Mouse (Mus musculus): Measurements from ENCODE around the gene Col4a3. TPM values are rescaled to one million over a fixed set of nuclear protein-coding genes. Genes with fewer than 3 reads are reported as not detected.

The Col4a3 gene
- polyA plus RNA-seq, 1 experiment from 2014 or later = 0.07 TPM

- no peak for DNase-seq (ENCODE audit: low spot score)
- no peak overlapping the region for H3K27ac ChIP-seq (replicated peaks)
- no peaks in the 10 kb centered on the region for H3K9me3 ChIP-seq (replicated peaks)
- 82% methylated on average over 5 of the region's 5 CpGs for WGBS
- H3K27me3 ChIP-seq (ENCODE audit: low read depth, poor library complexity, severe bottlenecking) = no peaks in the 10 kb centered on the region
- no peaks in the 10 kb centered on the region for H3K4me1 ChIP-seq
- no peak overlapping the region for H3K4me3 ChIP-seq
- no peaks in the 10 kb centered on the region for H3K36me3 ChIP-seq
Measured at GRCm38 (mm10) chr1:82618001-82618400, 31.3 kb downstream of the Col4a3 start.

DNA sequence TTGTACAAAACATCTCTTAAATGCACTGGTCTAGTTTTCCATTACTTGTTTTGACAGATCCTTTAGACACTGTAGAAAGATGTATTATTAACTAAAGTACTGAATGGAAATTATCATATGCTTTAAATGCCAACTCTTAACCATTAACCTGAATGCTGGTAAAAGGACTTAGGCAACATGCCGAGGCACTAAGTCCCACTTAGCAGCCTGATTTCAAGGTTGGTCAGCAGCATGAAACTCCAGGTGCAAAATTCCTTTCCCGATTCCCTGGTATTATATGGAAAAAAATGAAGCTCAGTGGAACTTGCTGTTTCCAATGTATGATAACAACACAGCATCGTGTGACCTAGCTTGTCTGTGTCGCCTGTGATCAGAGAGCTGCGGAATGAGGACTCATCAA lies 31.9 kb downstream of the Col4a3 start:
- no peak for DNase-seq (ENCODE audit: low spot score)
- Histone ChIP-seq H3K36me3 (no peaks in the 10 kb centered on the region), H3K27ac (replicated peaks) (no peak overlapping the region), H3K4me3 (no peak overlapping the region), H3K9me3 (replicated peaks) (no peaks in the 10 kb centered on the region), H3K4me1 (no peaks in the 10 kb centered on the region), H3K27me3 (ENCODE audit: low read depth, poor library complexity, severe bottlenecking) (no peaks in the 10 kb centered on the region)
- WGBS = 90% methylated on average over 5 of the region's 5 CpGs

DNA sequence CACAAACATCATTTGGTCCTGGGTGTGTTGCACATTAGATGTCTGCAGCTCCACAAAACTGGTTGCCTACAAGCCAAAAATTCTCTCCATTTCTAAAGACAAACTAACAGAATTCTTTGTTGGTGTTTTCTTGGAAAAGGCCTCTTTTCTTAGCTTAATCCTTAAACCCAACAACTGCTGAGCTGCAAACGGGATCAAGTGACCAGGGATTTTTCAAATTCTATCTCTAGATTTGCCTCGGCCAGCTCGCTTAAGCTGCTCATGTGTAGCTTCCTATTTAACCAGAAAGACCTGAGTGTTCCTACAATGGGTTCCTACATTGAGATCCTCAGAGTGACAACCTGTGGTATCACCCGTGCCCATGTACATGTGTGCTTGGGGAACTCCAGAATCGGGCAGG lies 33.3 kb downstream of the Col4a3 start:
- WGBS = 73% methylated on average over 5 of the region's 5 CpGs

DNA sequence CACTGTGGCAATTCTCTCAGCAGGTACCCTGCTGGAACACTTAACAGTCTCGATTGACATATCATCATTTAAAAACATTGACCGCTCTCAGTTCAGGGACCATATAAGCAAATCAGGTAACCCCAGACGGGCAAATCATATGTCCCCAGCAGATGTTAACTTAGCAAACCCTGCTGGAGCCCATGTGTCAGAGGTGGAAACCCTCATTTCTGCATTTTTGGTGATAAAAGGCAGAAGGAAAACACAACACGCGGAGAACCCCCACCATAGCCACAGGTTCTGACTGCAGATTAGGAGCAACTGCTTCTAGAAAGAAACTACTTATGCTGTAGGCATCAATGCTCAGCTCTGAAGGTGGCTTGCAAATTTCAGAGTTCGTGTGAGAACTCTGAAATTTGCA lies 38.2 kb downstream of the Col4a3 start:
- 78% methylated on average over 6 of the region's 6 CpGs for WGBS
- no peak for DNase-seq (ENCODE audit: low spot score)
- no peaks in the 10 kb centered on the region for H3K27me3 ChIP-seq (ENCODE audit: low read depth, poor library complexity, severe bottlenecking)
- no peak overlapping the region for H3K4me3 ChIP-seq
- no peaks in the 10 kb centered on the region for H3K36me3 ChIP-seq
- no peak overlapping the region for H3K27ac ChIP-seq (replicated peaks)
- H3K9me3 ChIP-seq (replicated peaks) = no peaks in the 10 kb centered on the region
- no peaks in the 10 kb centered on the region for H3K4me1 ChIP-seq

More for the DNA sequence above, 33.3 kb downstream of the Col4a3 start:
- Histone ChIP-seq H3K4me1 (no peaks in the 10 kb centered on the region), H3K27me3 (ENCODE audit: low read depth, poor library complexity, severe bottlenecking) (no peaks in the 10 kb centered on the region), H3K4me3 (no peak overlapping the region), H3K36me3 (no peaks in the 10 kb centered on the region), H3K9me3 (replicated peaks) (no peaks in the 10 kb centered on the region), H3K27ac (replicated peaks) (no peak overlapping the region)
- DNase-seq (ENCODE audit: low spot score) = no peak

- WGBS = 83% methylated on average over 2 of the region's 2 CpGs
- Histone ChIP-seq H3K4me1 (no peaks in the 10 kb centered on the region), H3K27ac (replicated peaks) (no peak overlapping the region), H3K36me3 (no peaks in the 10 kb centered on the region), H3K9me3 (replicated peaks) (no peaks in the 10 kb centered on the region), H3K27me3 (ENCODE audit: low read depth, poor library complexity, severe bottlenecking) (no peaks in the 10 kb centered on the region), H3K4me3 (no peak overlapping the region)
- DNase-seq (ENCODE audit: low spot score) = no peak
Measured at GRCm38 (mm10) chr1:82625474-82625873, 38.8 kb downstream of the Col4a3 start.

GRCm38 (mm10) chr1:82627652-82628051 lies 40.9 kb downstream of the Col4a3 start:
- 88% methylated on average over 4 of the region's 4 CpGs for WGBS
- Histone ChIP-seq H3K9me3 (replicated peaks) (no peaks in the 10 kb centered on the region), H3K27me3 (ENCODE audit: low read depth, poor library complexity, severe bottlenecking) (no peaks in the 10 kb centered on the region)

GRCm38 (mm10) chr1:82629495-82629894 lies 42.8 kb downstream of the Col4a3 start:
- no peaks in the 10 kb centered on the region for H3K9me3 ChIP-seq (replicated peaks)
- no peaks in the 10 kb centered on the region for H3K36me3 ChIP-seq
- H3K27ac ChIP-seq (replicated peaks) = no peak overlapping the region
- WGBS = 92% methylated on average over 5 of the region's 5 CpGs
- no peaks in the 10 kb centered on the region for H3K4me1 ChIP-seq
- H3K4me3 ChIP-seq = no peak overlapping the region
- no peak for DNase-seq (ENCODE audit: low spot score)
- no peaks in the 10 kb centered on the region for H3K27me3 ChIP-seq (ENCODE audit: low read depth, poor library complexity, severe bottlenecking)

More at GRCm38 (mm10) chr1:82627652-82628051, 40.9 kb downstream of the Col4a3 start:
- Histone ChIP-seq H3K4me1 (no peaks in the 10 kb centered on the region), H3K27ac (replicated peaks) (no peak overlapping the region), H3K4me3 (no peak overlapping the region), H3K36me3 (no peaks in the 10 kb centered on the region)
- DNase-seq (ENCODE audit: low spot score) = no peak

GRCm38 (mm10) chr1:82631169-82631792 lies 44.6 kb downstream of the Col4a3 start:
- H3K27me3 ChIP-seq (ENCODE audit: low read depth, poor library complexity, severe bottlenecking) = no peaks in the 10 kb centered on the region
- no peak overlapping the region for H3K27ac ChIP-seq (replicated peaks)
- H3K9me3 ChIP-seq (replicated peaks) = no peaks in the 10 kb centered on the region
- no peak for DNase-seq (ENCODE audit: low spot score)
- no peaks in the 10 kb centered on the region for H3K36me3 ChIP-seq
- H3K4me3 ChIP-seq = no peak overlapping the region
- no peaks in the 10 kb centered on the region for H3K4me1 ChIP-seq
- WGBS = 81% methylated on average over 6 of the region's 6 CpGs

GRCm38 (mm10) chr1:82634545-82635253 lies 48.0 kb downstream of the Col4a3 start:
- DNase-seq (ENCODE audit: low spot score) = no peak
- Histone ChIP-seq H3K36me3 (no peaks in the 10 kb centered on the region), H3K9me3 (replicated peaks) (no peaks in the 10 kb centered on the region), H3K4me3 (no peak overlapping the region), H3K4me1 (no peaks in the 10 kb centered on the region), H3K27ac (replicated peaks) (no peak overlapping the region), H3K27me3 (ENCODE audit: low read depth, poor library complexity, severe bottlenecking) (no peaks in the 10 kb centered on the region)
- WGBS = 89% methylated on average over 19 of the region's 19 CpGs

- Histone ChIP-seq H3K36me3 (no peaks in the 10 kb centered on the region), H3K4me1 (no peaks in the 10 kb centered on the region), H3K27me3 (ENCODE audit: low read depth, poor library complexity, severe bottlenecking) (no peaks in the 10 kb centered on the region), H3K4me3 (no peak overlapping the region), H3K9me3 (replicated peaks) (no peaks in the 10 kb centered on the region), H3K27ac (replicated peaks) (no peak overlapping the region)
- WGBS = 88% methylated on average over 9 of the region's 9 CpGs
- no peak for DNase-seq (ENCODE audit: low spot score)
Measured at GRCm38 (mm10) chr1:82635254-82635620, 48.5 kb downstream of the Col4a3 start.

DNA sequence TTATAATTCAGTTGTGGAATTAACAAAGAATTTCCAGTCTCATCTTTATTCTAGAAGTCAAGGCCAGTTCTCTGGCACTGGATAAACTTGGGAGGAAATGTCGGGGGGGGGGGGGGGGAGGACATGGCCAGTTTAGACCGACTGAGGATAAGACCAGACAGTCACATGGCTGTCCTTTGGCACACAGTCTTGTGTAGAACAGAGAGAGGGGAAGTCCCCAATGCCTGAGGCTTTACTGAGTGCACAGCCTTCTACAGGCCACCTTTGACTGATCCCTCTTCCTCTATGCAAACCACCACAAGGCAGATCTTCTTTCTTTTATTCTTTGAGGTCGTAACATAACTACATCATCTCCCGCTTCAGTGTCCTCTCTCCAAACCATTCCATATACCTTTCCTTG lies 49.6 kb downstream of the Col4a3 start:
- WGBS = 91% methylated on average over 4 of the region's 4 CpGs
- no peak for DNase-seq (ENCODE audit: low spot score)
- no peaks in the 10 kb centered on the region for H3K27me3 ChIP-seq (ENCODE audit: low read depth, poor library complexity, severe bottlenecking)
- no peaks in the 10 kb centered on the region for H3K36me3 ChIP-seq
- no peak overlapping the region for H3K4me3 ChIP-seq
- H3K9me3 ChIP-seq (replicated peaks) = no peaks in the 10 kb centered on the region
- no peak overlapping the region for H3K27ac ChIP-seq (replicated peaks)
- H3K4me1 ChIP-seq = no peaks in the 10 kb centered on the region

GRCm38 (mm10) chr1:82637414-82637813 lies 50.7 kb downstream of the Col4a3 start:
- 95% methylated on average over 7 of the region's 7 CpGs for WGBS
- Histone ChIP-seq H3K4me3 (no peak overlapping the region), H3K4me1 (no peaks in the 10 kb centered on the region), H3K9me3 (replicated peaks) (no peaks in the 10 kb centered on the region), H3K36me3 (no peaks in the 10 kb centered on the region), H3K27me3 (ENCODE audit: low read depth, poor library complexity, severe bottlenecking) (no peaks in the 10 kb centered on the region), H3K27ac (replicated peaks) (no peak overlapping the region)
- DNase-seq (ENCODE audit: low spot score) = no peak

GRCm38 (mm10) chr1:82638428-82638827 lies 51.7 kb downstream of the Col4a3 start:
- no peak overlapping the region for H3K27ac ChIP-seq (replicated peaks)
- WGBS = 88% methylated on average over 2 of the region's 2 CpGs
- H3K36me3 ChIP-seq = no peaks in the 10 kb centered on the region
- H3K27me3 ChIP-seq (ENCODE audit: low read depth, poor library complexity, severe bottlenecking) = no peaks in the 10 kb centered on the region
- no peaks in the 10 kb centered on the region for H3K9me3 ChIP-seq (replicated peaks)
- no peak overlapping the region for H3K4me3 ChIP-seq
- H3K4me1 ChIP-seq = no peaks in the 10 kb centered on the region
- no peak for DNase-seq (ENCODE audit: low spot score)
